Mouse (Mus musculus) liver, postnatal 0 days (tissue): Measurements from ENCODE around the gene Ctf2. TPM values are rescaled to one million over a fixed set of nuclear protein-coding genes. Genes with fewer than 3 reads are reported as not detected.

Experiments used
- ATAC-seq: fragments of 200-750 bp; cut with Nextera tagmentation; 2 replicates; pipeline ENCODE4 v1.8.0; 2017; ENCODE audit warnings: mild to moderate bottlenecking, moderate library complexity
- DNase-seq: peaks from one replicate; pipeline ENCODE4 v3.0.0-alpha.2; 2016
- H3K27ac ChIP-seq: fragments of 300-500 bp; sonication (generic); 2 replicates; pipeline ENCODE4 v1.5.1; 2014; ENCODE audit warnings: antibody characterized with exemption, moderate library complexity, mild to moderate bottlenecking, low read depth
- H3K27me3 ChIP-seq: fragments of 300-500 bp; sonication (generic); 2 replicates; pipeline ENCODE4 v1.6.1; 2014; ENCODE audit warnings: low read length, control low read depth, mixed read lengths; ENCODE audit not compliant: insufficient read depth
- H3K36me3 ChIP-seq: fragments of 300-500 bp; sonication (generic); replicated peaks from 2 replicates; pipeline ENCODE4 v1.6.1; 2014; ENCODE audit warnings: mild to moderate bottlenecking, control low read depth, low read length, moderate library complexity, mixed read lengths; ENCODE audit not compliant: insufficient read depth
- H3K4me1 ChIP-seq: fragments of 300-500 bp; sonication (generic); 2 replicates; pipeline ENCODE4 v1.6.1; 2014; ENCODE audit warnings: antibody characterized with exemption, mild to moderate bottlenecking, control low read depth; ENCODE audit not compliant: insufficient read depth
- H3K4me2 ChIP-seq: fragments of 300-500 bp; sonication (generic); 2 replicates; pipeline ENCODE4 v1.6.1; 2014; ENCODE audit warnings: low read depth, mild to moderate bottlenecking, low read length, moderate library complexity, mixed read lengths
- H3K4me3 ChIP-seq: fragments of 300-500 bp; sonication (generic); 2 replicates; pipeline ENCODE4 v1.5.1; 2014; ENCODE audit warnings: low read depth, low read length
- H3K9ac ChIP-seq: fragments of 300-500 bp; sonication (generic); replicated peaks from 2 replicates; pipeline ENCODE4 v1.6.1; 2014; ENCODE audit warnings: mild to moderate bottlenecking, moderate library complexity
- H3K9me3 ChIP-seq: fragments of 300-500 bp; sonication (generic); 2 replicates; pipeline ENCODE4 v1.6.1; 2016; ENCODE audit warnings: mild to moderate bottlenecking, control low read depth, low read length, mixed read lengths
- CTCF ChIP-seq: sonication (generic); IDR thresholded peaks from 2 replicates; pipeline ENCODE4 v1.5.1; 2016; ENCODE audit warnings: antibody characterized with exemption, low read depth
- EP300 ChIP-seq: IDR thresholded peaks from 2 replicates; pipeline ENCODE4 v1.6.1; 2016; ENCODE audit warnings: antibody characterized with exemption, low read depth, mild to moderate bottlenecking
- WGBS: fragments of 180-500 bp; shearing (Covaris S2); extraction: QIAGEN DNeasy Blood & Tissue Kit; methylation state at CpG from one replicate; pipeline ENCODE4 v1.1.7; 2014; ENCODE audit not compliant: insufficient replicate concordance; 5-methylcytosine and 5-hydroxymethylcytosine counted together
- polyA plus RNA-seq: library from polyadenylated mRNA; unstranded; fragments of >200 nt; fragmentation: Nextera tagmentation; extraction: Ambion mirVana; gene quantifications from 2 replicates; pipeline ENCODE4 v1.2.1, GENCODE M21; 2015

The Ctf2 gene
- polyA plus RNA-seq, 1 experiment from 2014 or later: not detected

DNA sequence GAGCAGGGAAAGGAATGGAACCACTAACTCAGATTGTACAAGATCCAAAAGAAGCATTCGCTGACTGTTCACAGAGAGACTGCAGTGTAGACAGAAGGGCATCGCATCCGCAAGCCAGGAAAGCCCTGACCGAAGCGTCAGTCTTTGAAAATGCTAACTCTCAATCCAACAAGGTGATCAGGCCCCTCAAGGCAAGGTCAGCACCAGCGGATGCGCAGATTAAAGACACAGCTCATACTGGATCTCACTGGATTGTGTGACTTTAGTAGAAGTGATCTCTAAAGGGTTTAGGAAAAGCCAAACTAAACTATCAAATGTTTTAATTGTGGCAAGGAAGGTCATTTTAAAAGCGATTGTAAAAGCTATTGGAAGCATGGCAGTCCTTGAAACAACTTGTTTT is 38.7 kb downstream of the Ctf2 start:
- no peak overlapping the region for H3K4me2 ChIP-seq
- no peaks in the 10 kb centered on the region for H3K9me3 ChIP-seq
- ATAC-seq: no peak
- no peak overlapping the region for H3K27ac ChIP-seq
- 91% methylated on average over 8 of the region's 8 CpGs for WGBS
- no peaks in the 10 kb centered on the region for H3K27me3 ChIP-seq
- no peak overlapping the region for H3K9ac ChIP-seq
- TF ChIP-seq CTCF (no peak), EP300 (no peak)
- H3K4me1 ChIP-seq: no peaks in the 10 kb centered on the region
- H3K4me3 ChIP-seq: no peak overlapping the region
- H3K36me3 ChIP-seq: no peaks in the 10 kb centered on the region
- DNase-seq: no peak

DNA sequence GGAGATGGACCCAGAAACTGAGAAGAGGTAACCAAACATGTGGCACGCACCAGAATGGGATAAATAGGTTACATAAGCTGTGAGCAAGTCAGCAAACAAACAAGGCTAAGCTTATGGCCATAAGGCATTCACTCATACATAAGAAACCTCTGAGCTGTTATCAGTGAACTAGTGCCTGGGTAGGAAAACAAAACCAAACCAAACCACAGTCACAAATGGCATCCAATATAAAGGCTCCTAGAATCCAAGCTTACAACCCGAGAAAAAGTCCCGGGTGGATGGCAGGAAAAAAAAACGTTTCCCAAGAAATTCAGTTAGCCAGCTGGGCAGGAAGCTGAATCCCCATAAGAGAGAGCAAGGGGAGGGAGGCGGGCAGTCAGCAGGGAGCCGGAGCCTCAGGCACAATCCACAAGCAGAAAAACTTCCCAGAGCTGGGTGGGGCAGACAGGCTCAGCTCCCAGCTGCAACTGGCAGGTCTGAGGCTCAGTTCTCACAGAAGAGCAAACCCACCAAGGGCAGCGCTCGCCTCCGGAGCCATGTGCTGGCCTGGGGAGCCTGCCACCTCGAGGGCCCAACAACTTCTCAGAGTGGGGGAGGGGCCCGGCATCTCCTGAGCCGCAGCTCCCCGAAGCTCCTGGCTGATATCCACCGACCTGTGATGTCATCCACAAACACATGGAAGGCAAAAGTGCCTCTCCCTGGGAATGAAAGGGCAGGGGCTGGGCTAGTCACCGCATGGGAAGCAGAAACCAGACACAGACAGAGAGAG is 40.6 kb downstream of the Ctf2 start:
- Histone ChIP-seq H3K9ac (0 out of 2 replicates have a peak overlapping the region, but pooled peaks have one; percentile 16), H3K36me3 (no peaks in the 10 kb centered on the region), H3K9me3 (no peaks in the 10 kb centered on the region), H3K27me3 (no peaks in the 10 kb centered on the region), H3K4me3 (peak overlapping the region; percentile 17; the same call in 1 of the 2 replicates), H3K4me1 (no peaks in the 10 kb centered on the region), H3K27ac (peak overlapping the region; percentile 57; the same call in 1 of the 2 replicates), H3K4me2 (peak overlapping the region; percentile 58)
- ATAC-seq: peak; percentile 62; the same call in 1 of the 2 replicates
- 42% methylated on average over 15 of the region's 15 CpGs for WGBS
- TF ChIP-seq EP300: no peak
- no peak for TF ChIP-seq CTCF
- DNase-seq: peak; percentile 52

DNA sequence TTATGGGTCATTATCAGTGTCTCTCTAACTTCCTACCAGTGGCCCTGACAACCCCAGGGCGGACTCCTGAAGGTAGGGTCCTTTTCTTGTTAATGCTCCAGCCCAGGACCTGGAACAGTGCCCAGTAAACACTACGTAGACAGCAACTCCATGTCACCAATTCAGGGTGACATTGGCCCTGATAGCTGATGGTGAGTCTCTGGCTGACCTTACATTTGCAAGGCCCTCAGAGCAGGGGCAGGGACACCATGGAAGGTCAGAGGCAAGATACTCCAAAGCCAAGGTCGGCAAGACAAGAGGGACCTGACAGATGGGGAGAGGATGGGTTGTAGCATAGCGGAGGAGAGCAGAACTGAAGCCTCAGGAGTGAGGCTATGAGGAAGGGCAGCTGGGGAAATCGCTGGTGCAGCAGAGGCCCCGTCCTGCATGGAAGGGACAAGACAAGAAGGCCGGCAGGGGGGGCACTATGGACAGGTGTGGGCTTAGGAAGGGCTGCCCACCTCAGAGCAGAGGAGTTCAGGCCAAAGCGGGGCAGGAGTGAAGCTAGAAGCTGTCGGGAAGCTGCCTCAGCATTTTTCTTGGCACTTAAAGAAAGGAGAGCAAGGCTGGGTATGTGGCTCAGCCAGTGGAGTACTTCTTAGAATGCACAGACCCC is 42.2 kb downstream of the Ctf2 start:
- WGBS: 68% methylated on average over 9 of the region's 9 CpGs
- TF ChIP-seq EP300 (no peak), CTCF (no peak)
- H3K4me2 ChIP-seq: no peak overlapping the region

DNA sequence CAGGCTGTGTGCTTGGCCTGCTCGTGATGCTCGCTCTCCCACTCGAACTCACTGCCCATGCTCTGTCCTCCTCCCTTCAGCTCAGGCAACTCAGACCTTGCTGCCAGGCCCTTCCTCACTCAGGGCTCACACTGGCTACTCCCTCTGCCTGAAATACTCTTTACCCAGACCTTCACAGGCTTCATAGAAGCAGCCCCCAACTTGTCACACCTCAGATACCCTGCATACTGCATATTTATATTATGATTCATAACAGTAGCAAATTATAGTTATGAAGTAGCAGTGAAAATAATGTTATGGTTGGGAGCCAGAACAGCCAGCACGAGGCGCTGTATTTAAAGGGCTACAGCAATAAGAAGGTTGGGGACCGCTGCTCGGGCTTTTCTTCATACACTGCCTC is 43.0 kb downstream of the Ctf2 start:
- Histone ChIP-seq H3K4me3 (no peak overlapping the region), H3K36me3 (no peaks in the 10 kb centered on the region), H3K4me2 (no peak overlapping the region), H3K9me3 (no peaks in the 10 kb centered on the region), H3K9ac (no peak overlapping the region), H3K27ac (no peak overlapping the region), H3K27me3 (no peaks in the 10 kb centered on the region), H3K4me1 (no peaks in the 10 kb centered on the region)
- 87% methylated on average over 7 of the region's 7 CpGs for WGBS
- no peak for TF ChIP-seq EP300
- TF ChIP-seq CTCF: no peak
- DNase-seq (no peak), ATAC-seq (no peak)

More for the DNA sequence above, 42.2 kb downstream of the Ctf2 start:
- no peaks in the 10 kb centered on the region for H3K27me3 ChIP-seq
- H3K4me3 ChIP-seq: no peak overlapping the region
- H3K36me3 ChIP-seq: no peaks in the 10 kb centered on the region
- no peak overlapping the region for H3K9ac ChIP-seq
- H3K4me1 ChIP-seq: no peaks in the 10 kb centered on the region
- H3K27ac ChIP-seq: no peak overlapping the region
- ATAC-seq (no peak), DNase-seq (no peak)
- H3K9me3 ChIP-seq: no peaks in the 10 kb centered on the region

DNA sequence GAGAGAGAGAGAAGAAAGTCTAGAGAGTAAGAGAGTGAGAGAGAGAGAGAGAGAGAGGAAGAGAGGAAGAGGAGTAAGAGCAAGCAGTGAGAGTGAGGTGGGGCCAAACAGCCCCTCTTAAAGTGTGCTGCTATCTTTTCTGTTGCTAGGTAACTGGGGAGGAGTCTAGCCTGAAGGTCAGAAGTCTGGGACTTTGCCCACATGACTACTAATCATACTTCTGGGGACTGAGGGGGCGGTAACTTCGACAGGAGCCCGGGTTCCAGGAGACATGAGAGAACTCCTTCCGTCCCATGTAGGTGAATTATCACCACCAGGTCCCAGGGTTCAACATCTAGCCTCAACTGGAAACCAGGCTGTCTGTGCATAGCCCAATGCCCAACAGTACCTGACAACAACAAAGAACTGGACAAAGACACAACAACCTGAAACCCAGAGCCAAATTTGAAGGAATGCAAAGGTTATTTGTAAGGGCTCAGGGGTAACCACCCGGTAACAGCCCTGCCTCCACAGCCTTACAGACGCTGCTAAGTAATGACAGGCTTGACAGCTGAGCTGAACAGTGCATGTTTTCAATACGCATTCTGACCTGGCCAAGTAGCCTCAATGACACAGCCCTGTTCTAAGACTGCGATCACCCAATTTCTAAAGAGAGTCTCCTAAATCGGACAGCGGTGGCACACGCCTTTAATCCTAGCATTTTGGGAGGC is 45.1 kb downstream of the Ctf2 start:
- Histone ChIP-seq H3K9me3 (no peaks in the 10 kb centered on the region), H3K9ac (no peak overlapping the region), H3K4me3 (no peak overlapping the region), H3K36me3 (no peaks in the 10 kb centered on the region), H3K4me1 (no peaks in the 10 kb centered on the region), H3K27ac (no peak overlapping the region), H3K4me2 (no peak overlapping the region), H3K27me3 (no peaks in the 10 kb centered on the region)
- DNase-seq: no peak
- TF ChIP-seq CTCF (no peak), EP300 (no peak)
- WGBS: 67% methylated on average over 11 of the region's 11 CpGs
- no peak for ATAC-seq
